Mouse (Mus musculus) ES-E14 (cell line): ENCODE measurements at regions not wholly inside any gene's neighbourhood (a gene's known extent, or its start where the extent isn't known, plus 50 kb on each side); places are given as distances from the start of the nearest gene placed in this dataset.
A peak's percentile ranks its signal among the peaks of the same experiment; 100 is the strongest.

Source experiments
- DNase-seq: peaks from one replicate; pipeline ENCODE4 v3.0.0-alpha.2; 2013; ENCODE audit warnings: low read depth, low spot score
- H3K27ac ChIP-seq: 2 replicates; pipeline ENCODE4 v1.5.1; 2012; ENCODE audit warnings: low read depth, mild to moderate bottlenecking, low read length, moderate library complexity, mixed read lengths; ENCODE audit not compliant: poor library complexity, insufficient read depth, severe bottlenecking
- H3K36me3 ChIP-seq: 2 replicates; pipeline ENCODE4 v1.6.1; 2012; ENCODE audit warnings: mild to moderate bottlenecking, low read length, moderate library complexity, mixed read lengths; ENCODE audit not compliant: control insufficient read depth, poor library complexity, insufficient read depth, severe bottlenecking
- H3K4me1 ChIP-seq, 2 experiments: fragments of 150-350 bp in 1 of 2; sonication (generic) in 1 of 2; 2 replicates each; pipeline ENCODE4 v1.6.1; 2012; ENCODE audit warnings: low read length in 2 of 2, mild to moderate bottlenecking in 1 of 2, mixed read lengths in 1 of 2; ENCODE audit not compliant: control insufficient read depth in 2 of 2, insufficient read depth in 2 of 2, poor library complexity in 1 of 2
- H3K4me3 ChIP-seq, 2 experiments: fragments of 150-350 bp in 1 of 2; sonication (generic) in 1 of 2; 2 replicates each; pipeline ENCODE4 v1.5.1; 2012; ENCODE audit warnings: low read length in 2 of 2, low read depth in 1 of 2, mild to moderate bottlenecking in 1 of 2, mixed read lengths in 1 of 2; ENCODE audit not compliant: insufficient read depth in 1 of 2, poor library complexity in 1 of 2, severe bottlenecking in 1 of 2
- H3K9ac ChIP-seq: 2 replicates; pipeline ENCODE4 v1.6.1; 2012; ENCODE audit warnings: low read depth, mild to moderate bottlenecking, low read length, mixed read lengths; ENCODE audit not compliant: poor library complexity, insufficient read depth, severe bottlenecking
- H3K9me3 ChIP-seq: fragments of 150-350 bp; sonication (generic); 2 replicates; pipeline ENCODE4 v1.6.1; 2012; ENCODE audit warnings: low read depth, mild to moderate bottlenecking, low read length; ENCODE audit not compliant: control insufficient read depth, insufficient read depth
- CHD2 ChIP-seq: IDR thresholded peaks from 2 replicates; pipeline ENCODE4 v1.6.1; 2014; ENCODE audit warnings: mild to moderate bottlenecking, low read depth, low read length, inconsistent platforms
- HCFC1 ChIP-seq: IDR thresholded peaks from 2 replicates; pipeline ENCODE4 v1.6.1; 2012; ENCODE audit warnings: low read length, inconsistent platforms, borderline replicate concordance; ENCODE audit not compliant: insufficient read depth
- MAFK ChIP-seq: IDR thresholded peaks from 2 replicates; pipeline ENCODE4 v1.6.1; 2014; ENCODE audit warnings: mild to moderate bottlenecking, low read depth, low read length, inconsistent platforms; ENCODE audit not compliant: insufficient read depth
- ZC3H11A ChIP-seq: IDR thresholded peaks from 2 replicates; pipeline ENCODE4 v1.6.1; 2012; ENCODE audit warnings: low read depth, mild to moderate bottlenecking, inconsistent platforms, low read length, borderline replicate concordance
- ZNF384 ChIP-seq: IDR thresholded peaks from 2 replicates; pipeline ENCODE4 v1.6.1; 2012; ENCODE audit warnings: low read depth, low read length, inconsistent platforms
- in situ Hi-C, 2 experiments: fragments of 600-800 bp; cut with MboI; formaldehyde crosslinking; loops; one replicate each; pipeline ENCODE4 v1.15.1; 2025; ENCODE audit warnings: low sequenced_read_pairs in 2 of 2, inconsistent platforms in 1 of 2; ENCODE audit not compliant: unreplicated experiment in 2 of 2

- Histone ChIP-seq H3K36me3 (no peaks in the 10 kb centered on the region), H3K9me3 (no peaks in the 10 kb centered on the region), H3K27ac (no peak overlapping the region), H3K4me3 (no peak overlapping the region), H3K4me1 (no peaks in the 10 kb centered on the region), H3K9ac (no peak overlapping the region)
- in situ Hi-C loops: no loop called here
- TF ChIP-seq HCFC1: no peak
- TF ChIP-seq CHD2: no peak
- no peak for TF ChIP-seq ZC3H11A
- no peak for TF ChIP-seq ZNF384
- TF ChIP-seq MAFK: no peak
- no peak for DNase-seq
Measured at GRCm38 (mm10) chr13:57083751-57084150, 188.0 kb upstream of the Trpc7 start.

- in situ Hi-C loops: no loop called here
- Histone ChIP-seq H3K9me3 (no peaks in the 10 kb centered on the region), H3K4me1 (peaks cover 0 to 2% of the 10 kb centered on the region in 2 experiments; a peak in 1 of 4 replicates), H3K36me3 (no peaks in the 10 kb centered on the region), H3K27ac (no peak overlapping the region), H3K4me3 (no peak overlapping the region), H3K9ac (no peak overlapping the region)
- no peak for DNase-seq
- TF ChIP-seq ZC3H11A: no peak
- peak; percentile 74 for TF ChIP-seq MAFK
Measured at GRCm38 (mm10) chr13:57070479-57070878, 174.7 kb upstream of the Trpc7 start.

DNA sequence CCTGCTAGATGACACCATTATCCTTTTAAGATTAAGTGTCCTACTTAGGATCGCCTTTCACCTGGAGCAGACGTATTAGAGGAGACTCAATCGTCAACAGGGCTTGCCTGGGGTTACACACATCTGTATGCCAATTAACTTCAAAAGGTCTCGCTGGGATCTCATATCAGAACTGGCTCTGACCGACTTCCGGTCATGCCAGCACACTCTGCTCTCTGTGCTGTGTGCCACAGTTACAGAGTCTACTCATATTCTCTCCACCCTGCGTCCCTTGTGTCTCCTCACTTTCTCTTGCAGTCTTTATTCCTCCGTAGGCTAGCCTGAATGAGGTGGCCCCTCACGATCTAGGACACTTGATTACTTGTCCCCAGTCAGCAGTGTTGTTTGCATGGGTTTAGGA lies 165.9 kb upstream of the Trpc7 start:
- in situ Hi-C loops: no loop called here
- no peak overlapping the region for H3K9ac ChIP-seq
- H3K9me3 ChIP-seq: no peaks in the 10 kb centered on the region
- no peak for TF ChIP-seq ZC3H11A
- TF ChIP-seq HCFC1: no peak
- no peak overlapping the region for H3K4me3 ChIP-seq
- H3K36me3 ChIP-seq: no peaks in the 10 kb centered on the region
- no peaks in the 10 kb centered on the region for H3K4me1 ChIP-seq
- no peak for DNase-seq
- H3K27ac ChIP-seq: no peak overlapping the region

DNA sequence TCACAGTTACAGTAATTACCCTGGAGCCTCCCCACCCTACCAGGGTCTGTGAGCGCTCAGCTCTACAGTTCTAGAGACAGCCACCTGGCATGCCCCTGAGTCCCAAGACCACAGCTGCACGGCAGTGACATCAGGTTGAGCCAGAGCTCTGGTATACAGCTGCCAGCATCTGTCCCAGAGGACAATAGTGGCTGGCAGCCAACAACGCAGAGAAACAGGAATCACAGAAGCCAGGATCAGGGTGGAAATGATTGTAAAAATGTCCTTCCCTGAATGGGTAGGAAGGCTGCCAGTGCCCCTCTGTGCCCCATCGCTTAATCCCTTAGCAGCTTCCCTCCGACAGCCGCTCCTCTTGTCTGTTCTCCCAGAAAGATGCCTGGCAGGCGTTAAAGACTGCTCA lies 165.3 kb upstream of the Trpc7 start:
- no peak overlapping the region for H3K9ac ChIP-seq

DNA sequence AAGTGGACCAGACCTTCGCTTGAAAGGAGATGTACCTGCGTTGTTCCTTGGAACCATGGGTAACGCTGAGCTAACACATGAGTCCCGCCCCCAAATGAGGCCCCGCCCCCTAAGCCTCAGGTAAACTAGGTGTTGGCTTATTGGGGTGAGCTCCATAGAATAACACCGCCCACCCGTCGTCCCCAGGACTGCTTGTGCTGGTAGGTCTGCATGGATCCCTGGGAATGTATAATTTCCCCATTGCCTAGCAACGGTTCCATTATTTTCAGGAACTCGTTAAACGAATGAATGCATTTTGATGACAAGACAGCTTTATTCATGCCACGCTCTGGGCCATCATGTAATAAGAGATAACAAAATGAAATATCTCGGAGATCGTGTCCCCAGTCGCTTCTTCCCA lies 161.0 kb upstream of the Trpc7 start:
- TF ChIP-seq ZC3H11A (no peak), CHD2 (no peak), MAFK (no peak), ZNF384 (no peak), HCFC1 (no peak)

More for the DNA sequence above, 165.3 kb upstream of the Trpc7 start:
- Histone ChIP-seq H3K4me1 (no peaks in the 10 kb centered on the region), H3K4me3 (no peak overlapping the region), H3K36me3 (no peaks in the 10 kb centered on the region), H3K9me3 (no peaks in the 10 kb centered on the region), H3K27ac (no peak overlapping the region)
- no peak for DNase-seq
- TF ChIP-seq CHD2 (no peak), HCFC1 (no peak), ZC3H11A (no peak), ZNF384 (no peak), MAFK (no peak)
- in situ Hi-C loops: no loop called here

More for the DNA sequence above, 161.0 kb upstream of the Trpc7 start:
- Histone ChIP-seq H3K9me3 (no peaks in the 10 kb centered on the region), H3K4me1 (no peaks in the 10 kb centered on the region), H3K4me3 (no peak overlapping the region), H3K36me3 (no peaks in the 10 kb centered on the region), H3K9ac (no peak overlapping the region), H3K27ac (no peak overlapping the region)
- in situ Hi-C loops: no loop called here
- no peak for DNase-seq
